Mouse (Mus musculus) lung, adult 2 months (tissue): ENCODE measurements around the gene Zfp979.

ENCODE experiments used
- CTCF ChIP-seq: fragments of 200-500 bp; IDR thresholded peaks from 2 replicates; pipeline ENCODE4 v1.5.1; 2011; ENCODE audit warnings: mild to moderate bottlenecking, low read length, control low read depth; ENCODE audit not compliant: insufficient read depth
- POLR2A ChIP-seq: fragments of 200-500 bp; IDR thresholded peaks from 2 replicates; pipeline ENCODE4 v1.6.1; 2011; ENCODE audit warnings: low read depth, mild to moderate bottlenecking, control low read depth, low read length, borderline replicate concordance; ENCODE audit errors: extremely low read depth

DNA sequence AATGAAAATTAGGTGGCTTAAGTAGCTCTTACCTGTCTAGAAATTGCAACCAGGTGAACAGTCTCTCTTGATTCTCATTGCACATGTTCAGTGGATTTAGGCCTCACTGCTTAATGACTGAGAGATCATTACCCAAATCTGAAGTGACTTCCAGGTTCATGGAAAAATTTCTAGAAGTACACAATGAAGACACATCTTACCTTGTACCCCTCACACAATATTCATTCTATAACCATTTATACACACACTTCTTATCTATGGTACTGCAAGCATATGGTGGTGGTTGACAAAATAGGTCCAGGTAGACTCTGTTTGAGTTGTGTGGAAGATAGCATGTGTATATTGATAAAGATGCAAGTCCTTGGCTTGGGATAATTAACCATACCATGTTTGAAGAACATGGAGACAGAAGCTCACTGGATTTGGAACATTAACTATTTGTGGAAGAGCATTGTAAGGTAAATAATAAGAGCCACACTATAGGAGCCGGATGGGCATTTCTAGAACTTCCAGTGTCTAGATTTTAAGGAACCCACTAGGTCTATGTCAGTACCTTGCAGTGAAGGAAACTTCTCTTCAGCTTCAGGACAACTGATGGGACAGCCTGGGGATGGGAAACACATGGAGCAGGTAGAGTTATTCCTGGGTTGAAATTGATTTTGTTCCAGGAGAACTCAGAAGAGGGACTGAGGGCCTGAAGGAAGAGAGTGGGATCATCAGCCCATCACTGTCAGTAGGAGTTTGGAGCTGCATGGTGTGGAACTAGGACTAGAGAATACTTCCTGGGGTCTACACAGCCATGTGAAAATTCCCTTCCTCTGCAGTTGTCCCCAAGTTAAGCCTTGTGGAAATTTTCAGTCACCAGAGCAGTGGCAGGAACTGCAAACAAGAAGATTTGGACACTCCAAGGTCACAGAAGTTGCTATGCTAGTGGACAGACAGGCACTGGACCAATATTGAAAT, 55.5 kb downstream of the Zfp979 start:
- TF ChIP-seq CTCF (no peak), POLR2A (no peak)
